Mouse (Mus musculus): ENCODE measurements around the gene Hbq1a.

Hbq1a gene

DNA sequence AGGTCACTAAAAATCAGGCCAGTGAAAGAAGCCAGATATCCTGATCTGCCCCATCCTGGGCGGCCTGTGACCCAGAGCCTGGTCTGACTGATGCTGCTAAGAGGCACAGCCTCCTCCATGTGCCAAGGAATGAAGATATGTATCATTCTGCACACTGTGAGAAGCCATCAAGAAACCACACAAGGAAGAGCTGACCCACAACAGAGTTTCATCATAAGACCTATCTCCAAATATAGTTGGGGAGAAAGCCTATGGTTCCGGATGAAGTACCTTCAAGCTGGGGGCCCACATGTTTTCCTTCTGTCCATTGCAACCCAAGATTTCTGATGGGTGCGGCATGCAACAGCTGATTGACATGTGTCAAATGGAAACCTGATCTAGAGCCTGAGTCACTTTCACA, 16.1 kb downstream of the Hbq1a start:
- in situ Hi-C loops (cut with MboI, MseI), result loop anchor here in 1 of 2 experiments (5.0 kb wide), 1 partner anchor 99 kb away; no protein-coding TSS in a partner anchor

DNA sequence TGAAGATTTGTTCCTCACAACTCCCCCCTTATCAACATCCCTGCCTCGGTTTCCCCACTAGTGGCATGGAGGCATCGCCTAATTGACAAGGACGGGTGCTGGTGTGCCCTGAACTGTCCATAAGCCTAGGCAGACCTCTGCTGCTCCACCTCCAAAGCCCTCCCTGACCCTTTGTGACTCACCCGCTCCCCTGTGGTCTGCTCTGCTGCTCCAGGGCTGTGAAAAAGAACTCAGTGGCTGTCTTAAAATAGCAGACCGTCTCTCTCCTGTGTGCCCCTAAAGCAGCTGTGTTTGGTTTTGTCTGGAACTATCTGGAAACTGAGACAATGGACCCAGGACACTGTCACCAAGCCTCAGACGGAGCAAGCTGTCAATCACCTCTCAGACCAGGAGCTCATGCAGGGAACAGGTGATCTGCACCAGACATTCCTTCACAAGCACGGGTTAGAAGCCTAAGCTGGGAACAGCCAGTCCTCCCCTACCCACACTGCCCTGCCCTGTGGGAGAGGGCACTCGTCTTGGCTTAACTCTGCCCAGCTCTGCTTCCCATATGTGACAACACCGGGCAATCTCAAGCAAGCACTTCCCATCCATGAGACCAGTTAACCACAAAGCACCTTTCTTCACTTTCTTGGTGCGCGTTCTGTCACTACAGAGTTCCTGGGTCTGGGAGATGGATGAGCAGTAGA, 20.8 kb downstream of the Hbq1a start:
- in situ Hi-C loops (cut with MboI, MseI), result no loop called here

DNA sequence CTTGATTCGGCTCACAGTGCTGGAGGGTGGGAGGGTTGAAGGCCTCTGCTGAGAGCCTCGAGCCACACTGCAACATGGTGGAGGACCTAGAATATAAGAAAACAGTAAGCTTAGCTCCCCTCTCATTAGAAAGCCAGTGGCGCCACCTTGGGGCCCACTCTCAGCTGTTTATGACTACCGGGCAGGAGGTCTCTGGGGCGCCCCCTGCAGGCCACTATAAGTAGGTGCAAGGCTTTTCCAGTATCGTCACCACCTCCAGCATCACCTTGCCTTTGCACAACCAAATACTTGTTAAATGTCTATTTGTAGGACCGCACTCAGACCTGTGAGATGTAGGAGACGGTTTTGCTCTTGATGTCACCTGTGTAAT, 21.3 kb downstream of the Hbq1a start:
- in situ Hi-C loops (cut with MboI, MseI), result no loop called here

DNA sequence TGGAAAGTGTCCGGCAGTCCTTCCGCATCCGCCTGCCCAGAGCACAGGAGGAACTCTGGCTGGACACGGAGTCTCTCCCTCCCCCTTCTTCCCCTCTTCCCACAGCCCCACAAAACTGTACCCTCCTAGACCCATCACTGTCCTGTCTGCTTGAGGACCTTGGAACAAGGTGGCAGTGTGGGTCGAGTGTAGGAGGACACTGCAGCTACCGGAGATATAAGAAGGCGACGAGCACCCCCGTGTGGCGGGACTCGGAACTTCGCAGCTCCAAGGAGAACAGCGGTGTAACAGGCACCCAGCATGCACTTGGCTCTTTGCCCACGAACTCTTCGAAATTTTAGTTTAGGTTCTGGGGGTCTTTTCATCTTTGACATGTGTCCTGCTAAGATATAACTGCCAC, 24.7 kb downstream of the Hbq1a start:
- in situ Hi-C loops (cut with MboI, MseI), result no loop called here

DNA sequence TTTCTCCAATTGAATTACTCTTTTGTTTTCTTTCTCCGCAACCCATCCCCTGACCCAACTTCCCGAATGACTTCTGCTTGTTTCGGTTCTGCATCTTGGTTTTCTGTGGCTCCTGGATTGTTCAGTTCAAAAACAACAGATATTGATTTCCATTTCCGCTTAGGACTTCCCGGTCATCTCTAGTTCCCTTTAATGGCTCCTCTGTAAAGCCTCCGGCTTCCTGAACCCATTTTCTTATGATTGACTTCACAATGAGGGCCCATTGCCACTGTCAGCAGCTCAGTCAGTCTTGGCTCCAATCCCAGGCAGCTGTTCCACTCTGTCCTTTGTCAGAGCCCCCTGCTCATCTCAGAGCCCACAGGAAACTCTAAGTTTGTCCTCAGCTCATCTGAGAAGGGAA, 31.2 kb downstream of the Hbq1a start:
- in situ Hi-C loops (cut with MboI, MseI), result no loop called here

DNA sequence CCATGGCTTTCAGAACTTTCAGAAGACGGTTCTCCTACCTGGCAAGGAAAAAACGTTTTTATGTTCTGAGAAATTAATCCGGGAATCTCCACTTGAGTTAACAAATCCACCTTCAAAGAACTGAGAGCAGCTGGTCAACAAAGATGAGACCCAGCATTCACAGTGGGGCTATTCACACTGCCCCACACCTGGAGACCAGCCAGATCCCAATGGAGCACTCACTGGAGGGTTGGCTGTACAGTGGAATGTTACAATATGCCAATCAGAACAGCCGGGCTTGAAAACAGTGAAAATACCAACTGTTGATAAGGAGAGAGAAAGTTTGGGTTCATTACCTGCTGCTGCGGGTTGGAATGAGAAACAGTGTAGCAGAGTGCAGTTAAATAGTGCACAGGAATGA, 32.0 kb downstream of the Hbq1a start:
- in situ Hi-C loops (cut with MboI, MseI), result no loop called here

DNA sequence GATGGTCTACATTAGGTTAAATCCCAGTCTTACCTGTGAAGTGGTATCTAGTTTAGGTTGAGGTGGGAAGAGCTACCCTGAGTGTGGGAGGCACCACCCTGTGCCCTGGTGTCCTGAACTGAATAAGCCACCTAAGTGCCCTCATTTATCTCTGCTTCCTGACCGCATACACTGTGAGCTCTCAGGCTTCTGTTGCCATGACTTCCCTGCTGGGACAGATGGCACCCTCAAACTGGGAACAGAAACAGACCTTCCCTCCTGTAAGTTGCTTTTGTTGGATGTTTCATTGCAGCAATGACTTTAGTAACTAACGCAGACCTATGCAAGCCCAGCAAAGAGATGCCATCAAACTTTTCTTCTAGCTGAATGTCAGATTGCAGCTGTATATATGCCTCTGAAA, 33.4 kb downstream of the Hbq1a start:
- in situ Hi-C loops (cut with MboI, MseI), result no loop called here

DNA sequence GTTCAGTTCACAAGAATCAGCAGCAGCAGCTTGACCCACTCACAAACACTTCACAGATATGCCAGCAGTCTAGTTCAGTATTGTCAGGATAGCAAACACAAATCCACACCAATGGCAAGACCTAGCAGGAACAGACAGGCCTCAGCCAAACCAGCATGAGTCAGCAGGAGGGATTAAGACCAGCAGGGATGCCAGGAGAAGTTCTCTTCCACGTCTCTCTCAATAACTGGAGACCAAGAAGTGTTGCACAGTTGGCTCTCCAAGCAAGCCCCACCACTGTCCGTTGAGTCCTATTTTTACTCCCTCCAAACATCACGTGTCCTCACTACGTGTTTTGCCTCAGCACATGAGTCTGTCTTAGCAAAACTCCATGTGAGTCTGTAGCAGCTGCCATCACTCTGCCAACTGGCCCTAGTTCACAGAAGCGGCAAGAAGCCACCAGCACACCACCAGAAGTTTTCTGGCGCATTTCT, 36.6 kb downstream of the Hbq1a start:
- in situ Hi-C loops (cut with MboI, MseI), result no loop called here

DNA sequence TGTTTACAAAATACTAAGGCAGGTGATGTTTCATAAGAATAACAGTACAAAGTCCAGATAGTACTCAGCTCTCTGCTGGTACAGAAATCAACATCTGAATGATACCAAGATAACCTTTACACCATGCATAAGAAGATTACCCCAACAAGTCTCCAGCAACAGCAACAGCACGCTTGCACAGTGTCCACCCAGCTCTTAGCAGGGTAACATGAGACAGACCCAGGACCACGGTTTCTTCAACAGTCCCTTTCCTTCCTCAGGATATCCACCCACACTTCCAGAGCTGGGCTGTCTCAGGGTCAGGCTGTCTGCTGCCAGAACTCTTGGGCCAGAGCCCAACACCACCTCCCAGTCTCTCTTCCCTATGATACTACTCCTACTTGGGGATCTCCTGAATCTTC, 39.3 kb downstream of the Hbq1a start:
- in situ Hi-C loops (cut with MboI, MseI), result no loop called here

DNA sequence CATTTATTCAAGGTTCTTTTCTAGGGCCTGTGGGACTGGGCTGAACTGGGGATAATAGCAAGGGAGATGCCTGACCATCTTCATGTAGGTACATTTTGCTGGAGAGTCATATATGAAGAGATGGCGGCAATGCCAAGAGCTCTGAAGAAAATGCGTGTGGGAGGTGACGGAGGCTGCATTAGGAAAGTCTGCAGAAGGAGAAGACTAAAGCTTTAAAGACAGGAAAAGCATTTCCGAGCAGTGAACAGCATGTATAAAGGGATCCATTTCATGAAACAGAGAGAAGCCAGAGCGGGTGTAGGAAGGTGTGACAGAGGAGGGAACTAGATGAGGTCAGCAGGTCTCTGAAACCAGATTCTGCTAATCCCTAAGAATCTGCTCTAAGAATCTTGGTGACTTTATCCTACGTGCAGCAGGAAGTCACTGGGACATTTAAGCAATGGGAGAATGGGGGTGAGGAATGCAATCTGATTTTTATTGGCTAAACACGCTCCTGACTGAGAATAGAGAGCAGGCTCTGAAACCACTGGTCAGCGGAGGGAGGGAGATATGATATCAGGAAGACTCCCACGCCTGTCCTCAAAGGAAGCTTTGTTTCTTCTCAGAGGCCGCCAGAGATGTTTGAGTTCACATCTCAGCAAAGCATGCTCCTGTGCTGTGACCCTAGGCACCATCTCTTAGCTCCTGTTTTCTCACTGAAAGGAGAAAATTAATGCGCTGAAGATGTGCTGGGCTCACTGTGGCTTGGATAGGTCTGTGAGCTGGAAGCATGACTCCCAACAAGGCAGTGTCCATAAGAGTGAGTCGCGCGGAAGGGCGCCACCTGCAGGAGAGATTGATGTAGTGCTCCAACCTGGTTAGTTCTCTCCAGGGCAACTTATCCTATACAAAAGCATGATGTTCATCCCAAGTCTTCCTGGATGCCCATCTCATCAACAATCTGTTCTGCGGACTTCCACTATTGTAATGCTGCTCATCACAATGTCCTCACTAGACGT, 40.9 kb downstream of the Hbq1a start:
- in situ Hi-C loops (cut with MboI, MseI), result no loop called here

DNA sequence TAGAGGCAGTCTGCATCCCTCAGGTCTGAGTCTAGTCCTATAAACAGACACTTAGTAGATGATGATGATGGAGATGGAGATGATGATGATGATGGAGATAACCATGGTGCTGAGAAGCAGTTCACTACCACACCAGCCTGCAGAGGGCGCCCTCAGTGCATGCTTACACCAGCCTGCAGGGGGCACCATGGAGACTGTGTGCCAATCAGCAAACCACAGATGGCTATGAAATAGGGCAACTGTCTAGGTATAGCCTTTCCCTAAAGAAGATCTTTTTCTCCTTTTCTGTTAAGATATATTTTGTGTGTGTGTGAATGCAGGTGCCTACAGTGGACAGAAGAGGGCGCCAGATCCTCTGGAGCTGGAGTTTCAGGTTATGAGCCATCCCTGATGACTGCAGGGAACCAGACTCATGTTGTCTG, 42.9 kb downstream of the Hbq1a start:
- in situ Hi-C loops (cut with MboI, MseI), result no loop called here

DNA sequence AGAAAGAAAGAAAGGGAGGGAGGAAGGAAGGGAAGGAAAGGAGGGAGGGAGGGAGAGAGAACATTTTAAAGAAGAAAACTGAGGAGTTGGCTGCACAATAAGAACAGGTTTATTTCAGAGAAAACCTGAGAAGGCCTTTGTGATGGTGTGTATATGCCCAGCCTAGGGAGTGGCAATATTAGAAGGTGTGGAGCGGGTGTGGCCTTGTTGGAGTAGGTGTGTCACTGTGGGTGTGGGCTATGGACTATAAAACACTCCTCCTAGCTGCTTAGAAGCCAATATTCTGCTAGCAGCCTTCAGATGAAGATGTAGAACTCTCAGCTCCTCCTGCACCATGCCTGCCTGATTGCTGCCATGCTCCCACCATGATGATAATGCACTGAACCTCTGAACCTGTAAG, 43.5 kb downstream of the Hbq1a start:
- in situ Hi-C loops (cut with MboI, MseI), result no loop called here

DNA sequence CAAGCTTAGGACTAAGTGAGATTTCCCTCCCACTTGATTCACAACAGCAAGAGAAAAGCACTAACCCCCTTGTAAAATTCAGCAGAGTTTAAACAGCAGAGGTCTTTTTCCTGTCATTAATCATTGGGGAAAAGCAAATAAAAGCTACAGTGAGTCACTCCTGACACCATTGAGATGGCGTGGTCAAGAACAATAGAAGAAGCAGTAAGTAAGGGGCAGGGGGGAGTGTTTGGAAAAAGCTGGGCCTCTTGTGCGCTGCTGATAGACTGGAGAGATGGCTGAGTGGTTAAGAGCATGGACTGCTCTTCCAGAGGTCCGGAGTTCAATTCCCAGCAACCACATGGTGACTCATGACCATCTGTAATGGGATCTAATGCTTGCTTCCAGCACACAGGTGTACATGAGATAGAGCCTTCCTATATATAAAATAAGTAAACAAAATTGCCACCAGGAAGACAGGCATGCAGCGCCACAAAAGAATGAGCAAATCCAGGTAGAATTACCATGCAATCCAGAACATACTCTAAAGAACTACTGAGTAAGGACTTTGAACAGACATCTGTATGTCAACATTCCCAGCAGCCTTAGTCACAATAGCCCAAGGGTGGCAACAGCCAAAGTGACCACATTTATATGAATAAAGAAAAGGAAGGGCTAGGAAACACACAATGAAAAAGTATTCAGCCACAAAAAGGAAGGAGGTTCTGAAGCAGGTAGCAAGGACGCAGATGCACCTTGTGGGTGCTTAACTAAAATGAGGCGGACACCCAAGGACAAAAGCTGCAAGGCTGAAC, 45.8 kb downstream of the Hbq1a start:
- in situ Hi-C loops (cut with MboI, MseI), result no loop called here

DNA sequence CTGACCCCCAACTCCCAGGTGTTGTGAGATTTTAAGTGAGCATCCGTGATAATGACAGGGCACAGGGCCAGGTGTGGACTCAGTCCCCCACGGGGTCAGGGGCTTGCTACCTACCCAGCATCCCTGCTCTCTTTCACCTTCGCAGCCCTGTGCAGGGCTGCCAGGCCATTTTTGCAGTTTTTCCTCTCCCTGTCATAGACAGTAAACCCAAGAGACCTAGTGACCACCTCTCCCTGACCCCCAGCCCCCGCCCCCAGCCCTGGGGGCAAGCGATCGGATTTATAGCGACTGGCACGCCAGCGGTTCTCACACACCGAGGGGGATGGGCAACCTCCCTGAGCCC, 47.4 kb downstream of the Hbq1a start:
- in situ Hi-C loops (cut with MboI, MseI), result no loop called here

DNA sequence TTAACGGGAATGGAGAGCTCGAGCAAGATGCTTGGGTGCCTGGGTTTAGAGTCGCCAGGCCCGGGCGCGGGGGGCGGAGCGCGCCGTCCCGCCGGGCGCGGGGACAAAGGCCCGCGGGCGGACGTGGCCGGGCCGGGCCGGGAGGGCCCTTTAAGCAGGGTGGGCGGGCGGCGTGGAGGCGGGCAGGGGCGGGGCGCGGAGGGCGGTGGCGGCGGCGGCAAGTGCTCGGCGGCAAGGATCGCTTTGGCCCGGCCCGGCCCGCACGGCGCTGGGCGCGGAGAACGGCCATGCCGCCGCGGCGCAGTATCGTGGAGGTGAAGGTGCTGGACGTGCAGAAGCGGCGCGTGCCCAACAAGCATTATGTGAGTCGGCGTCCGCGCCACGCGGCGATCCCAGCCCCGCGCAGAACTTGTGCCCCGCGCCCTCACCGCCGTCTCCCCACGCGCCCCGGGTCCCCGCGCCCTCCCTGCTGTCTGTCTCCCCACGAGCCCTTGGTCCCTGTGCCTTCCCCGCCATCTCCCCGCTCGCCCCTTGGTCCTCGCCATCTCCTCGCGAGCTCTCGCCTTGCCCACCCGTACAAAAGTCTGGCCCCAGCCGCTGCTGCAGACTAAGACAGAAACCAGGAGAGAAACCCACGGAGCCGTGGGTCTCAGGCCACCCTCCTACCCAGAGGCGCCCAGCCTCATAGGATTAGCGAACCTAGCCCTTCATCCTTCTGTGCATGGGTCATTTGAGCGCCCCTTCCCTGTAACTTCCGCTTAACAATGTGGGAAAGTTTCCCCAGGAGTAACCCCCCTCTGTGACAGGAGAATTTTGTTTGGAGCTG, 48.0 kb downstream of the Hbq1a start, which contains the start of gene Sh3pxd2b:
Gene Sh3pxd2b, plus strand, starts transcription at position 214 of the 826 bp plus-strand sequence.
- in situ Hi-C loops (cut with MboI, MseI), result no loop called here

DNA sequence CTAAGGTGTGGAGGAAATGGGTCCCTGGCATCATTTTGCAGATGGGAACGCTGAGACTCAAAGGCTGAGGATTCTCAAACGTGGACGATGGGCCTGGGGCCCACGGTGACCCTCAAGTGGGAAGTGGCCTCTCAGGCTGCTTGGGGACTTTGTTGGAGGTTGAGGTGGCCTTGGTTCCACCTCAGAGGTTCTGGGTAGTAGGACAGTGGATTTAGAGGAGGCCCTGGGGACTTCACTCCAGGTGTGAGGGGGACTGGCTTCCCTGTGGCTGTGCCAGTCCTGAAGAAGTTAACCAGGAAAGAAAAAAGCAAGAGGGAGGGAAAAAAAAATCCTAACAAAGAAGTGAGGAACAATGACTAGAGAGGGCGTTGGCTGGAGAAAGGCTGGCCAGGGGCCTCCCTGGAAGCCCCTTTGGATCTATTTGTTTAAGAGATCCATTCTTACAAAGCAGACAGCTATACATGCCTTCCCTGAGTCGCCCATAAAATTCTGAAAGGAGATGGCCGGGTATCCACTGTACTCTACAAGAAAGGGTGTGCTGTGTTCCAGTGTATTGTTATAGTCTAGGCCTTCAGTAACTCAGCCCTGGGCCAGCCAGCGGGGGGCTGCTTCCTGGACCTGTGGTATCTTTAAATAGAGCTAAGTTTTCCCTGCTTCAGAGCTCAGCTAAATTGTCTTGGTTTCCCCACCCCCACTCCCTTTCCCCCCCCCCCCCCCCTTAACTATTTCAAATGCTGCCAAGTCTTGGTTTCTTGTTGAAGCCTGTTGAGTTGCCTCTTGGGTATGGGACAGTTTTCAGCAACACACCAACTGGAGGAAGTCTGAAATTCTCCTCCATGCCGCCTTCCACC, 48.8 kb downstream of the Hbq1a start:
- in situ Hi-C loops (cut with MboI, MseI), result no loop called here

DNA sequence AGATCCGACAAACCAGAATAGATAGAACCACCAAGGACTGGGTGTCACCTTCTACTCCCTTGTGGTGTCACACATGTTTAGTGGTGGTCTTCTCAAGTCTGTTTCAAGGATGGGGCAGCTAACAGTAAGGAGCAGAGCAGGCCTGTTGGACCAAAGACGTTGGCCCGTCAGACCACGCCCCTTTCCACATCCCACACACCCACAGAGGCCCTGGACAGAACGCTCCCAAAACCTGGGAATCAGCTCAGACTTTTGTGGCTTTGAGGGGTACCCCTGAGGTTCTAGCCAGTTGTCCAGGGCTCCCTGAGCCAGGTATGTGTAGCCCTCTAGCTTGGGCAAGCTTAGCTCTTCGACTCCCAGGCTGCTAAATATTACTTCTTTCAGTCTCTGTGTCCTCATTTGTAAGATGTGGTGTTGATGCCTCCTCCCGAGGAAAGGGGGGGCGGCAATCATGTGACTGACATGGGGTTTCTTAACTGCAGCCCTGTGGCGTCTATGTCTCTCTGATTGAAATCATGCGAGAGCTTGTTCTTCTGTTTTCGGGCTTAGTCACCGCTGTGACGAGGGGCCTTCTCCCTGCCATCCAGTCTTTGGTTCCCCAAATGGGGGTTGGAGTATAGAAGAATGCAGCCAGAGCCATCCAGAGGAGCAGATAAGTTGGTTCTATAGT, 49.5 kb downstream of the Hbq1a start:
- in situ Hi-C loops (cut with MboI, MseI), result no loop called here
